Mouse (Mus musculus) spleen, embryonic (tissue): Measurements from ENCODE around the gene Olfr1141.

ENCODE experiments used
- CTCF ChIA-PET: fragments of 350-600 bp; sonication (Branson Sonifier 250); formaldehyde crosslinking; loops from one replicate; lab custom pipeline; 2022; lab: Charles Lee

Olfr1141 gene

GRCm38 (mm10) chr2:87753891-87754290, at the start of gene Olfr1141:
Gene Olfr1141, minus strand, starts transcription at chr2:87753991.
- CTCF ChIA-PET: no interaction called here

- CTCF ChIA-PET: no interaction called here
Measured at GRCm38 (mm10) chr2:87800292-87800691, 46.5 kb upstream of the Olfr1141 start, which contains the start of gene Olfr1143. Gene Olfr1143, plus strand, starts transcription at chr2:87800592.

- CTCF ChIA-PET: no interaction called here
Measured at GRCm38 (mm10) chr2:87779183-87779582, 25.4 kb upstream of the Olfr1141 start, which contains the start of gene Olfr152. Gene Olfr152, plus strand, starts transcription at chr2:87779483.

- CTCF ChIA-PET: no interaction called here
Measured at GRCm38 (mm10) chr2:87776143-87776542, 22.4 kb upstream of the Olfr1141 start.

- CTCF ChIA-PET: no interaction called here
Measured at GRCm38 (mm10) chr2:87743452-87743851, 10.3 kb downstream of the Olfr1141 start, which contains the start of gene Olfr1140. Gene Olfr1140, plus strand, starts transcription at chr2:87743752.

GRCm38 (mm10) chr2:87739878-87740277, 13.9 kb downstream of the Olfr1141 start, which contains the start of gene Olfr1138:
Gene Olfr1138, minus strand, starts transcription at chr2:87739978.
- CTCF ChIA-PET: no interaction called here

- CTCF ChIA-PET: no interaction called here
Measured at GRCm38 (mm10) chr2:87713079-87713478, 40.7 kb downstream of the Olfr1141 start, which contains the start of gene Olfr1137. Gene Olfr1137, minus strand, starts transcription at chr2:87713179.
